Mouse (Mus musculus): ENCODE results near the gene Dusp6.

- TF ChIP-seq CTCF (IDR thresholded peaks at IDR 0.05; ENCODE audit: extremely low read depth, insufficient read length, insufficient replicate concordance, low read depth, low read length) (no peak), POLR2A (IDR thresholded peaks at IDR 0.05; ENCODE audit: low read depth, low read length) (no peak)
Observed at GRCm38 (mm10) chr10:99264301-99265010, 1.4 kb downstream of the Dusp6 start.
